Mouse (Mus musculus): ENCODE measurements around the gene Tet3. TPM values are rescaled to one million over a fixed set of nuclear protein-coding genes. Genes with fewer than 3 reads are reported as not detected.

Tet3 gene
- total RNA-seq (2021) = 10 to 100 TPM; 22.2 to 29.7 TPM
- long read RNA-seq, experiment 1, partial matches to known transcripts = 0 of 5 reads
- long read RNA-seq, experiment 1, other reads (novel, unspliced or antisense) = 5 of 5 reads
- long read RNA-seq, experiment 2, partial matches to known transcripts = 0 of 6 reads
- long read RNA-seq, experiment 2, other reads (novel, unspliced or antisense) = 6 of 6 reads

DNA sequence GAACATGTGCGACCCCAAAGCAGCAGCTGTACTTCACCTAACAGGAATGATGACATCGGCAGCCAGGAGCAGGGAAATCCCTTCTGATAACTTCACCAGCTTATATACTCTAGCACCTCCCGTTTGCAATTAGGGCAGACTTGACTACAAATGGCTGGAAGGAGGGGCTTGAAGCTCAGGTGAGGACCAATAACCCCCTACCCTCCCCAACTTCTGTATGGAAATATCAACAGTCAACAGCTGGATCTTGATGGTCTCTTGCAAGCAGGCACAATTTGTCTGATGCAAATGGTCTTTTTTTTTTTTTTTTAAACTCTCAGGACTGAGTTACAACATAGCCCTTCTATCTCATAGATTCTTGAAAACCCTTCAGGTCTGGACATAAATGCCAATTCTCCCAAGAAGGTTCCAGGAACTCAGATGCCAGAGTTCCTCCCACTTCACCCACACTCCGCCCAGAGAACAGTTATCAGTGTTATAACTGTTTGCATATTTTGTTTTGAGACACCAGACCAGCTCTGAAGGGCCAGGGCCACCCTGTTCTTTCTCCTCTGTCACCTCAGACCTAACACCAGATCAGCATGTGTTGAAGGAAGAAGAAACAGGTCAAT, at the start of gene Tet3:
Gene Tet3 (minus strand): TSS at position 51 of the 611 bp plus-strand sequence.
- no peak for DNase-seq

DNA sequence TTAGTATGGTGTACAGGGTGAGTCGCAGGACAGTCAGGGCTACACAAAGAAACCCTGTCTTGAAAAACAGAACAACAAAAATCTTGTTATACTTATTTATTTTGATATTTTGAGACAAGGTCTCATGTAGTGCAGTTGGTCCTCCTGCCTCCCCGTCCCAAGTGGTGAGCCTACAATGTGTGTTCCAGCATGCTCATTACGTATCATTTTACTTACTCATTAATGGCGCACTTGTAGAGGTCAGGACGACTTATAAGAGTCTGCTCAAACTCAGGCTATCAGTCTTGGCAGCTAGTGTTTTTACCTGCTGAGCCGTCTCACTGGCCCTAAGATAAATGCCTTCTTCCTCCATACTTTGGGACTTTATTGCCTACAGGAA, 48.3 kb upstream of the Tet3 start:
- DNase-seq = no peak

DNA sequence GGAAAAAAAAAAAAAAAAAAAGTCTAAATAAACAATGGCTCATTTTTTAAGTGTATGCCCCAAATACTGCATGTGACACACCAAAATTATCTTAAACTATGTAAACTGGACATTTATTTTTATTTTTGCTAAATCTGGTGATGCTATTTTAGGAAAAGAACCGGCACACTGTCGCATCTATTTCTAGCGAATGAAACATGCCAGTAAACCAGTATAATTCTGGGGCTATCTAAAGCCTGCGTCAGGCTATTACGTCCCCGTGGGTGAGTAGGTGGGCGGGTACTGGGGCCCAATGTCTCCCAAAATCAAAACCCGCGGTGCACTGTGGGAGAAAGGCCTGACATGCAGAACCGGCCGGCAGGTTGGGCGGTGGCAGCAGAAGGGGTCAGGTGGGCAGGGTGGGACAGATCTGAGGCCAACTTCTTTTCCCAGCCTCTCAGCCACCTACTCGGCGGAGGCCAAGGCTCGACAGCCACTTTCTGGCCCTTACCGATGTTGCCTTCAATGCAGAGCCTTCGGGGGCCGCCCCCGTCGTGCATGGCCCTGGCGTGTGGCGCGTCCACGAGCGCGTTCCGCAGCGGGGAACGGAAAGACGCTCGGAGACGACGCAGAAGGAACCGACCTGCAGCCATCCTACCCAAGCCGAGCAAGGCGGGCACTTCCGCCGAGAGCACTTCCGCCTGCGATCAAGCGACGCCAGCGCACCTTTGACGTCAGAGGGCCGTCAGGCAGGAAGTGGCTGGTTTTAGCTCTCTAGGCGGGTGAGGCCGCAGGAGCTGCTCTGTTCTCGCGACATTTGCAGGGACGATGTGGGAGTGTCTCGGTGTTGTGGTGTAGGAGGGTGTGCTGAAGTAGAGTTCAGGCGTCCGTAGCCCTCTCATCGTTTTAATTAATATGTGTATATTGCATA, 47.6 kb upstream of the Tet3 start, which contains the start of gene Dguok:
Gene Dguok (minus strand): TSS at position 712 of the 910 bp plus-strand sequence.
- peak; percentile 98 for DNase-seq

GRCm38 (mm10) chr6:83505554-83505953, 46.7 kb upstream of the Tet3 start:
- no peak for DNase-seq

- no peak for DNase-seq
Measured at GRCm38 (mm10) chr6:83503361-83503760, 44.5 kb upstream of the Tet3 start.

DNA sequence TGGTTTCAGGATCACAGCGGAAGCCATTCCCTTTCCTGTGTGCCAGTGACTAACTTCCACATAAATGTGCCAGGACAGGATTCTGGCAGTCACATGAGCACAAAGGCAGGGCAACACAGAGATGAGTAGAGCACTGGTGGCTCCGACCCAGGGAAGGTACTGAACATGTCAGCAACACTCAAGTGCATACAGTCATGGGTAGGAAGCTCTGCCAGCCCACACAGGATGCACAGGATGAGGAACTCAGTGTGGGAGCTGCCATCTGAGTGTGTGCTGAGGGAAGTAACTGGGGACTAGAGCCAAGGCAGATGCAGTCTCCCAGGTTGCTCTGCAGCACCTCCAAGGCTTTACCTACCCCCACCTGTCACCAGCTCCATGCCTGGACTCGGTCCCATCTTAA, 43.8 kb upstream of the Tet3 start:
- DNase-seq = no peak

DNA sequence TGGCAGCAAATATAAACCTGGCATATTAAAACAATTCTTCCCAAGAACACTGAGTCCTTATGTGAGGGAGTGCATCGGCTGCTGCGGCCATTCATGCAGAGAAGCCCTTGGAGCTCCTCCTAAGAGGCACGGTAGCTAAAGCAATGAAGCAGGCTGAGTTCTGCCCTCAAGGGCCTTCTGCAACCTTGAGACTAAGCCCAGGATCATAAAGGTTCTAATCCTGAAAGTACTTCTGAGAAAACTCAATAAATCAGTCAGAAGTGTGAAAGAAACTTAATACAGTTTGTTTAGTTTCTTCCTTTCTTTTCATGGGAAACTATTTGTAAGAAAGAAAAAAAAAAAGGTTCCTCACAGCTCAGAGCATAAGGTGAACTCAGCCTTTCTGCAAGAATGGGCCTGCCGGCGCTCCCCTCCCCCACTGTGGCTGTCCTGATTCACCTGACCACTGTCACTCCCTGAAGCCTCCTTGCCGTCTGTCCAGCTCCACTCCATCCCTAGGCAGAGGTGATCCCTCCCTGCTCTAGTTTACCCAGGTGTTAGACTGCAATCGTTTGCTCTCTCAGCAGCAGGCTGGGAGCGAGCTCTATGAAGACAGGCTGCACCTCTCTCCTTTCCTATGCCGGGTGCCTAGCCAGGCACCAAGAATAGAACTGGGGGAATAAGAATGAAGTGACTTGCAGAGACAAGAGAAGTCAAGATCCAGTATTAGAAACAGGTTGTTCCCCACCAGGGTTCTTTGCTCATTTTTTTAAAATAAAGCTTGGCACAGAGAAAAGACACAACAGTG, 42.8 kb upstream of the Tet3 start:
- no peak for DNase-seq

- no peak for DNase-seq
Measured at GRCm38 (mm10) chr6:83500462-83500861, 41.6 kb upstream of the Tet3 start.

- DNase-seq = no peak
Measured at GRCm38 (mm10) chr6:83499078-83499477, 40.2 kb upstream of the Tet3 start.

- DNase-seq = peak; percentile 40
Measured at GRCm38 (mm10) chr6:83496753-83497710, 38.1 kb upstream of the Tet3 start.

DNA sequence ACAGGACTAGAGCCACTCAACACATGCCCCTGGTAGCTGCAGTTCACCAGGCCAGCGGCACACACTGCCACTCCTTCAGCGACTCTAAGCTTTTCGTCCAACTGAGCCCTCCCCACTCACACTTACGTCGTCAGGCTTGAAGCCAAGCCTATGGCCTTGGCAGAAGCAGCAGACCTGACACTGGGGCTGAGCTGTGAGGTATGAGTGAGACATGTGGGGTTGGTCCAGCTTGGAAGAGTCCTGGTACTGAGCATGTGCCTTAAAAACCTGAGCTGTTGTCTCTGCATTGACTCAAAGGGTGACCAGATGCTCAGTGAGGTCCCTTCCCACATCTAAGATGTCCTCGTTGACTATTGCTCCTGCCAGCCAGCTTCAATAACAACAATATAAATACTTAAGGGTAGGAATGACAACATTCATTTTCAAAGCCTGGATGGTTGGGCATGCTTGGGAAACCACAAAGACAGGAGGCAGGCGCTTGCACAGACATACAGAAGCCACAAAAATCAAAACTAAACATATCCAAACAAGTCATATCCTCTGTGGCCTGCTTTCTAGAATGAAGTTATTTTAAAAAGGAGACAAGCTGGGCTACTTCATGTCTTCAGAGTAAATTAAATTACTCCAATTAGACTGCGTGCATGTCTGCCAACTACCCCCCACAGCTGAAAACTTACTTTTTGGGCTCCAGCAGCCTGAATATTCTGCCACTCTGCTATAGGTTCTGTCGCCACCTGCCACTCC, 37.3 kb upstream of the Tet3 start:
- DNase-seq = peak; percentile 57

DNA sequence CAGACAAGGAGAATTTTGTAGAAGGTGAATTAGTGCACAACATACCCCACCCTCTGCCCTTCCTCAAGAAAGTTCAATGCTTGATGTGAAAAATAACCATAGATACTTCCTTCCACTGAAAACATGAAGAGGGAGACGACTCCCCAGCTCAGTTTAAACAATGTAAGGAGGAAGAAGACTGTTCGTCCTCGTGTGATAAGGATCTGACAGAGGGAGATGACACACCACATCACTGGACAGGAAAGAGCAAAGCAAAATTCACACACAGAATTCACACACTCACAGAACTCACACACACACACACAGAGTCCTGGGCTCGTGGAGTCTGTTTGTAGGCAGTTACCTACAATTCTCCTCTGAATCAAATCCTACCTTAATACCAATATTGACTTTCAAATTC, 31.7 kb upstream of the Tet3 start:
- DNase-seq = no peak

GRCm38 (mm10) chr6:83488200-83488599, 29.3 kb upstream of the Tet3 start:
- no peak for DNase-seq

- DNase-seq = peak; percentile 80
Measured at GRCm38 (mm10) chr6:83487298-83487697, 28.4 kb upstream of the Tet3 start.

- no peak for DNase-seq
Measured at GRCm38 (mm10) chr6:83485854-83486253, 27.0 kb upstream of the Tet3 start.

DNA sequence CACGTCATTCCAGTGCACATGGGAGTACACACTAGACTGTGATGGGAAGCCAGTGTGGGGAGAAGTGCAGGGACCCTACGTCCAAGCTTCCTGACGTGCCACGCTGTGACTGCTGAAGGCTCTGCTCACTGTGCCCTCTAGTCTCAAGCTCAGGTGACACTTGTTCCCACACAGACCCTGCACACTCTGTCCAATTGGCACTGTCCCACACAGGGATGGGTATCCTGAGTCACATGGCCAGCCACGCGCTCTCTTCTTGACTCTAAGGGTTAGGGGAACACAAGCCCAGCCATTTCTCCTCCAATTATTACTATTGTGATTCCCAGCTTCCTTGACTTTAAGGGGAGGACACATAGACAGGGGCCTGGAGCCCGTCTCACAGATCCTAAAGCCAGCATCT, 24.9 kb upstream of the Tet3 start:
- peak; percentile 48 for DNase-seq

DNA sequence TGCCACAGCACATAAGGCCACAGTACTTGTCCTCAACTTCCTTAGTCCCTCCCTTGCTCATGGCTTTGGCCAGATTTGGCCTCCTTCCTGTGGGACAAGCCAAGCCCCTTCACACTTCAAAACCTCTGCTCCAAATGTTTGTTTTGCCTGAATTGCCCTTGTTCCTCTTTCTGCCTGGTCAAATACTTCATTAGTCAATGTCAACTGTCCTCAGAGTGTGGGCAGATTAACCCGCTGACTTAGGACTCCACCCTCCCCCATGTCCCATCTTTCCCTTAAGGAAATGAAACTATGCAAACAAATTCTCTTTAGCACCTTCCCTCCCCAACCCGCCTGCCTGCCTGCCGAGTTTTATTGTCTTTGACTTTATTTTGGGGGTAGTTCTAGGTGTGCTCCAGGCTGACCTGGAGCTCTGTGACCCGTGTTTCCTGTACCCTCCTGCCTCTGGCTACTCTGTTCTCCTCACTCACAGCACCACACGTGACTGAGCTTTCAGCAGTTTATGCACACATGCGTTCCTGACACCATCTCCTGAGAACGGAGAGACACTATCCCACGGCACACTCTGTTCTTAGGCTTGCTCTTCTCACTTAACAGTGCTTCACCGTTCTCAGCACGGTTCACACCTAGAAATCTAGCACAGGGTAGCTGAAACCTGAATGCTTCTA, 23.7 kb upstream of the Tet3 start:
- DNase-seq = no peak

DNA sequence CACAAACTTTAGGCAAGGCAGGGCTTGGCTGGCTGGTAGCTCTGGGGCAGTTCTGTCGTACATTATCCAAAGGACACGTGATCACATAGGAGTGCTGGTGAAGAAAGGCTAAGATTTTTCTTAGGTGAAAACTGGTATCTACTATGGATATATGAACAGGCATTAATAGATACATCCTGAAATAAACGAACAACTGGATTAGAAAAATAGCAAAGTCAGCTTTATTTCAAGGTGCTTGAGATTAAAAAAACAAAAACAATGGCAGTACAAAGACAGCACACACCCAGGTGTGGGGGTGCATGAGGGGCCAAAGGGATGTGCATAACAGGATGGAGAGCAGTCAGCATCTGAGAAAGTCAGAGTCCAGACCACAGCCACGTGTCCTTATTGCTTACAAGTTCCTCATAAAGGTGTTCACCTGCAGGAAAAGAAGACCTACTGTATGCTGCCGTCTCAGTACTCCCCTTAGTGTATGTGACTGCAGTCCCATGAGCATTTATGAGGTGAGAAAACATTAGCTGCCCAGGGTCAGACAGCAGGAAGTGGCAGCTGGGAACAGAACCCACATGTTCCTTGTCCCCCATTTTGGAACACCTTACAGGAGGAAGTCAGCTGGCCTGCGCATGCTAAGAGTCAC, 21.3 kb upstream of the Tet3 start:
- DNase-seq = no peak

GRCm38 (mm10) chr6:83479193-83479592, 20.3 kb upstream of the Tet3 start:
- DNase-seq = no peak
